Mouse (Mus musculus): ENCODE data around the gene Asb7.

Gene Asb7

GRCm38 (mm10) chr7:66689294-66689619 lies at the start of gene Asb7:
Asb7 (minus strand) TSS chr7:66689596.
- no peak for DNase-seq

GRCm38 (mm10) chr7:66737418-66737817 lies 48.0 kb upstream of the Asb7 start:
- no peak for DNase-seq

- DNase-seq: no peak
These were observed 45.6 kb upstream of the Asb7 start for GRCm38 (mm10) chr7:66734993-66735392.

DNA sequence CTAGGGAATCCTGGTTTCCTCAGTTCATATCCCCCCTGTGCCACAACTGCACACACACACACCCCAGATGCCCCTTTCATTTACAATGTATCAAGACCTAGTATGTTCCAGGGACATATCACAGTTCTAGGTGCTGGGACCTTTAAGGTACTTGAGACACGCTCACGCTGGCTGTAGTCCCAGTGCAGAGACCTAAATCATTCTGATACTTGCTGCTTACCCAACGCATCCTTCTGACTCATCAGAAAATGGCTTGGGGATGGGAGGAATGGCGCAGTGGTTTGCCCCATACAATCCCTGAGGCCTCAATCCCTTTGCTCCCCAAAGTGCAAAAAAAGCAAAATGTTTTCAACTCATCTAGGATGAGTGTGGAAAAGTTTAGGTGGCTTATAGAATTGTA lies 45.1 kb upstream of the Asb7 start:
- DNase-seq: no peak

- DNase-seq: no peak
These were observed 44.5 kb upstream of the Asb7 start for GRCm38 (mm10) chr7:66733882-66734281.

DNA sequence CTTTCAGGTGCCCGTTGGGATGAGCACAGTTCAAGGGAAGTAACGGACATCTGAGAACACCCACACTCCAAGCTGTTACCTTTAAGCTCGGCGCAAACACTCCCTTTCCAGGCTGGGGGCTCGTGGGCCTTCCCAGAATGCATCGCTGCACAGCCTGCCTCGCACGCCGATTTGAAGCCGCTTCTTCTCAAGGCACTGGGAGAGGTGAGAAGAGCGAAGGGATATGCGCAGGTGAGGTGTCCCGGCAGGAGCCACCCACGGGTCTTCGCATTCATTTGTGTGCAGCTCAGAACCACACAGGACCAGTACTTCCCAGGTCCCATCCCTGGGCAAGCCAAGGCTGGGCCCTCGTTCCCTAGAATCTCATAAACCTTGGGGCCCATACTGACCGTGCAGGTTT lies 44.0 kb upstream of the Asb7 start:
- no peak for DNase-seq

- no peak for DNase-seq
These were observed 39.8 kb upstream of the Asb7 start for GRCm38 (mm10) chr7:66729232-66729631.

- no peak for DNase-seq
These were observed 38.7 kb upstream of the Asb7 start for GRCm38 (mm10) chr7:66728072-66728471.

GRCm38 (mm10) chr7:66724954-66725353 lies 35.6 kb upstream of the Asb7 start:
- DNase-seq: no peak

DNA sequence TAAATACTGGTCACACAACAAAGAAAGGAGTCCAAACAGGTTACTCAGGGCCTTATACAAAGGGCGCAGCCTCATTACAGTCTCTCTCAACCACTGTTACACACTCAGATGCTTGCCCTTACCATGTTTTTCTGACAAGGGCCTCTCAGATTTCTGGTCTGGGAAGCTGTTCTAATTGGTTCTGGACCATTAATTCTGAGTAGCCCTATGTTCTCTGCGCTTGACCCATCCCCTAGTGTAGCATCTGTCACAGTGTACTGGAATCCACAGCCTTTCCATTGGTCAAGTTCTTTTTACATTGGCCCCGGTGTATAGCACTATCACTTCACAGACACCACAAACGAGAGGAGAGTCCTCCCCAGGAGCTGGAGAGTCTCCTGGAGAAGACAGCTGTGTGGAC lies 35.1 kb upstream of the Asb7 start:
- DNase-seq: no peak

GRCm38 (mm10) chr7:66711166-66711565 lies 21.8 kb upstream of the Asb7 start:
- DNase-seq: no peak

DNA sequence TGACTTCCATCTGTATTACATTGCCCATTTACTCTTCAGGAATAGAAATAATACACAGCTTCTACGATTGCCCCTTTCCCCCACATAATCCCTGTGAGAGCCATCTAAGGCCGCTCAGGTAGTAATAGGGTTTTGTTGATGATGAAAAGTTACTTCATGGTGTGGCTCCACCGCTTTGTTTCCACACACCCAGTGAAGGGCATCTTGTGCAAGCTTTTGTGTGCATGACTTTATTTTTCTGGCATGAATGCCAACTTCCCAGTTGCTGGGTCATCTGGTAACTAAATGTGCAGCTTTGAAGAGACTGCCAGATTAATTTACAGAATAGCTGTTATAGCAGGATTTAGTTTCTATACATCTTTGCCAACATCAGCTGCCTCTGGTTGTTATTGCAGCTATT lies 15.2 kb upstream of the Asb7 start:
- no peak for DNase-seq

GRCm38 (mm10) chr7:66702721-66703120 lies 13.3 kb upstream of the Asb7 start:
- no peak for DNase-seq

- no peak for DNase-seq
These were observed 5.1 kb upstream of the Asb7 start for GRCm38 (mm10) chr7:66694467-66694866.

DNA sequence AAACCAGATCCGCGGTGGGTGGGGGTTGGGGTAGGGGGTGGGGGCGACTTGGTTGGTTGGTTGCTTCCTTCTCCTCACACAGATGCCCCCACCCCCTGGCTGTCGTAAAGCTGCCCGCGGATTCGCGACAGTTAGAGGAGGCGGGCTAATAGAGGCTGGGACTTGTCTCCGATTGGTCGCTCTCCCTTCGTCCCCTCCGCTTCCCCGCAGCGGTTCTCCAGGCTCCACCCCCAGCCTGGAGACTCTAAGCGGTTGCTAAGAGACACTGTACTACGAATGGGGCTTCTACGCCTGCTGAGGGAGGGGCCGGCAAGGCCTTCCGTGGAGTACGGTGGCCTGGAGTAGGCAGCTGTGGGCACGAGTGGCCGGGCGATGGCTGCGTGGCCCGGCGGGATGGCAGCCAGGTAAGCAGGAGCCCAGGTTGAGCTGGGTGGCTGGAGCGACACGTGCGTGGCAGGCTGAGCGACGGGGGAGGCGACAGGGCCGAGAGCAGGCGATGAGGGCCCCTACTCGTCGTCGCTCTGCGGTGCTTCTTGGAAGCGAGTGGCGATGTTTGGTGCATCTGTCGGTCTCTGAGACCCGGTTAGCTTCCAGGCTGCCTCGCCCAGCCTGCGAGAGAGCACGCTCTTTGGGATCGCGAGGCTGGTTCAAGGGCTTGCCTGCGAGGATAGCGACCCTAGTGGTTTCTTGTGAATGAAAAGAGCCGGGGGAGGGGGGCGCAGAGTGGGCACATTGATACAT lies 394 bp upstream of the Asb7 start, which contains the start of gene Lins1:
Gene Lins1 (plus strand): TSS at position 270 of the 741 bp plus-strand sequence.
- DNase-seq: peak; percentile 100

GRCm38 (mm10) chr7:66688721-66689120 lies 675 bp downstream of the Asb7 start:
- DNase-seq: peak; percentile 12

- DNase-seq: no peak
These were observed 7.1 kb downstream of the Asb7 start for GRCm38 (mm10) chr7:66682119-66682863.

DNA sequence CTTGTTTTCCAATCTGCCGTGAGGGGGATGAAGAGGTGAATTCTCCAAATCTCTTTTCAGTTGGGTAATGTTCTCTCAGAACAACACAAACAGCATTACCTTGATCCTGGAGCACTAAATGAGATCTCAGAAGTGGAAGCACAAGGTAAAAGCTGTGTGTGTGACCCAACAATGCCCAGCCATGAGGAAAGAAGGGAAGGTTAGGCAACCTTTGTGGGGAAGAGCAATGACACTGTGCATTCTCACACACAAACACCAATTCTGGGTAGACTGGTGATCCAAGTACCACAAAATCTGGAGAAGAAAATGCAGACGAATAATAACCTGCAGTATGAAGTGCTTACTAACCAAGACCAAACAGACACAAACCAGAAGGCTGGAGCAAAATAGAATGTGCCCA lies 13.6 kb downstream of the Asb7 start:
- no peak for DNase-seq

DNA sequence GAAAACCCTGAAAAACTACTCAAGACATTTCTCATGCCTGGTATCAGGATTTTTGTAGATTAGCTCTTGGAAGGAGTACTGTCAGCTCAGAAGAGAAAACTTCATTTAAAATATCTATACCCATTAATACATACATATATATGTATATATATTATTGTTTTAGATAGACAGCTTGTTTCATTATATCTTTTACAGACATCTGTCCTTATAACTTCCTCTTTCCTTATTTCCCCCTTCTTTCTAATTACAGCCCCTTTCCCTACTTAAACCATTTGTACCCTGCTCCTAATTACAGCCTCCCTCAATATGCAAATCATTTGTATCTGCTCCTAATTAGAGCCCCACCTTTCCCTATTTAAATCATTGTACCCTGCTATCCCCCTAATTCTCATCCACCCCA lies 22.3 kb downstream of the Asb7 start:
- no peak for DNase-seq

DNA sequence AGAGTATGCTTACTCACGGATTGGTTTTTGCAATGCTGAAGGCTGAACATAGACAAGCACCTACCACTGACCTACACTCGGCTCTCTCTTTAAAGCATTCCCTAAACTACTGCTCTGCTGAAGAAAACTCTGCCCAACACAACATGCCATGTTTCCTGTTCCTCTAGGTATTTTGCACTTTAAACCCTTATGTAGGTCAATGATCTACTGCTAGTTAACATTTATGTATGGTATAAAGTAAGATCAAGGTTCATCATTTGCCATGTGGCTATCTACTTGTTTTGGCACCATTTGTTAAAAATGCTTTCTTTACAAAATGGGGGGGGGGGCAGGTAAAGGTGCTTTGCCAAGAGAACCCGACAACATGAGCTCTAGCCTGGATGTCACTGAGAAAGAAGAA lies 25.8 kb downstream of the Asb7 start:
- DNase-seq: no peak

GRCm38 (mm10) chr7:66661572-66661971 lies 27.8 kb downstream of the Asb7 start:
- peak; percentile 71 for DNase-seq

DNA sequence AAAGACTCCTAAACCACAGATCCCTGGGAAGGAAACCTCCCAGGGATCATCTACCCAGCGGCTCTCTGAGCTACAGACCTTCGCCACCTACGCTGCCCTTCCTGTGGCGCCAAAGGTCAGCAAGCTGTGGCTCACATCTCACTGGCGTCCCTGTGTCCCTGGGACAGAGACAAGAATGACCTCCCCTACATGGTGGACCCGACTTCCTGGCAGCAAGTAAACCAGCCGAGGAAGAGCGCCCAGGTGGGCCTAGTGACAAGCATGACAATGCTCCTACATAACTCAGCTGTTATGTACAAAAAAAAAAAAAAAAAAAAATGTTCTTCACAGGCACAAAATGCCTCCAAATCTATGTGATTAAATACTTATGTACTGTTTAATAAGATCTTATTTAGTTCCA lies 28.4 kb downstream of the Asb7 start:
- no peak for DNase-seq

DNA sequence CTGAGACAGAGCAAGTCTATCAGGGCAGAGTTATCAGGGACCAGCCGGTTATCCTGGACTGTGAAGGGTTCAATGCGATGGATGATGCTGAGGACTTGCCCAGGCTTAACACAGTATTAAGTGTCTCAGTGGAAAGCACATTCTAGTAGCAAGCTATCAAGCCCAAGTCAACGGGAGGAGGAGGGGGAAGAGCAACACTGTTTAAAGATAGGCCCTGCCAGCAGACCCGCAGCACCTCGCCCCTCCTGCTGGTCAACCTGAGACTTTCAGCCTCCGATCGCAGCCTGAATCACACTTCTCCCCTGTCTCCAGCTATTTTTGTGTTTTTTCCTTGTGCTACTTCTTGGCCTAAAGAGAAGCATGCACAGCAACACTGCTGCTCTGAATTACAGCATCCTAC lies 29.1 kb downstream of the Asb7 start:
- no peak for DNase-seq

DNA sequence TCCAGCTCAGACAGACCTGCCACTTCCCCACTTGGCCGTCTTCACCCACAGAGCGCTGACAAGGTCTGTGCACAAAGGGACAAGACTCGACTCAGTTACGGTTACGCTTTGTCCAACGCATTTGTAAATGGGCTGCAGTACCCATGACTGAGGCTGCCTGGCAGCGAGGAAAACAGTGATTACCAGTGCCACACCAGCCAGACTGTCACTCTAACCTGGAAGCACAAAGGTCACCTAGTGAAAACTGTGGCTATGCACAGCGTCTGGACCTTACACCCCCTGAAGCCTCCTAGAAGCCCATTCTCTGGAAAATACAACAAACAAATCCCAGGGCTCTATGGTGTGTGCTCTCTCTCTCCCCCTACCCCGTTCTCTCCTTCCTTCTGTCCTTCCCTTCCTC lies 33.9 kb downstream of the Asb7 start:
- peak; percentile 19 for DNase-seq

DNA sequence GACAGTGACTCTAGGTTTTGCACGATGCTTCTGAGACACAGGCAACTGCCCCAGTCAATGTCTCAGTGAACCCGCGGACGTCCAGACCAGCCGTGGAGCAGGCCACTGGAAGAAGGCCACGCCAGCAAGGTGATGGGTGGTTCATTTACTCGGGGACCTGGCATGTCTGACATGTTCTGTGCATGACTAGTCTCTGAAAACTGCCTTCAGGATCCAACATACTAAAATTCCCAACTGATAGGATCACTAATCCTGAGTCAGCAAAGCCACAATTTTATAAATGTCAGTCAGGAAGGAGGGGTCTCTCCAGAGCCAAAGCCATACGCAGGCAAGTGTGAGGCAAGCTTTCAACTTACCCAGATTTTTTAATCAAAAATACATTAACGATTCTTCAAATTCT lies 35.8 kb downstream of the Asb7 start:
- no peak for DNase-seq
